Mouse (Mus musculus): ENCODE results near the gene Zfp365. TPM values are rescaled to one million over a fixed set of nuclear protein-coding genes. Genes with fewer than 3 reads are reported as not detected.
A peak's percentile ranks its signal among the peaks of the same experiment; 100 is the strongest.

The Zfp365 gene
- polyA plus RNA-seq, 1 experiment from 2014 or later: 0.88 TPM

- H3K9me3 ChIP-seq: no peaks in the 10 kb centered on the region
- no peaks in the 10 kb centered on the region for H3K4me1 ChIP-seq
- H3K27me3 ChIP-seq (ENCODE audit: insufficient read depth, poor library complexity, severe bottlenecking): no peaks in the 10 kb centered on the region
- no peak overlapping the region for H3K27ac ChIP-seq
- no peak overlapping the region for H3K4me3 ChIP-seq
- DNase-seq (ENCODE audit: low spot score): no peak
- WGBS: 52% methylated on average over 7 of the region's 7 CpGs
- no peaks in the 10 kb centered on the region for H3K36me3 ChIP-seq
Observed at GRCm38 (mm10) chr10:67924030-67924429, 11.6 kb upstream of the Zfp365 start.

- Histone ChIP-seq H3K4me3 (no peak overlapping the region), H3K36me3 (no peaks in the 10 kb centered on the region), H3K27me3 (ENCODE audit: insufficient read depth, poor library complexity, severe bottlenecking) (no peaks in the 10 kb centered on the region), H3K9me3 (no peaks in the 10 kb centered on the region), H3K27ac (no peak overlapping the region), H3K4me1 (no peaks in the 10 kb centered on the region)
- 79% methylated on average over 6 of the region's 6 CpGs for whole genome bisulfite sequencing
- DNase-seq (ENCODE audit: low spot score): no peak
Observed at GRCm38 (mm10) chr10:67921777-67922176, 9.3 kb upstream of the Zfp365 start.

GRCm38 (mm10) chr10:67919706-67920105, 7.2 kb upstream of the Zfp365 start:
- no peaks in the 10 kb centered on the region for H3K4me1 ChIP-seq
- H3K27me3 ChIP-seq (ENCODE audit: insufficient read depth, poor library complexity, severe bottlenecking): no peaks in the 10 kb centered on the region
- H3K9me3 ChIP-seq: no peaks in the 10 kb centered on the region
- H3K27ac ChIP-seq: no peak overlapping the region
- no peak overlapping the region for H3K4me3 ChIP-seq
- WGBS: 92% methylated on average over 4 of the region's 4 CpGs
- H3K36me3 ChIP-seq: no peaks in the 10 kb centered on the region
- DNase-seq (ENCODE audit: low spot score): no peak

- 77% methylated on average over 4 of the region's 4 CpGs for WGBS
- DNase-seq (ENCODE audit: low spot score): no peak
- no peak overlapping the region for H3K4me3 ChIP-seq
- H3K4me1 ChIP-seq: no peaks in the 10 kb centered on the region
- H3K36me3 ChIP-seq: no peaks in the 10 kb centered on the region
- H3K27me3 ChIP-seq (ENCODE audit: insufficient read depth, poor library complexity, severe bottlenecking): no peaks in the 10 kb centered on the region
- H3K27ac ChIP-seq: no peak overlapping the region
- H3K9me3 ChIP-seq: no peaks in the 10 kb centered on the region
Observed at GRCm38 (mm10) chr10:67918194-67918899, 5.9 kb upstream of the Zfp365 start.

GRCm38 (mm10) chr10:67917356-67917755, 4.9 kb upstream of the Zfp365 start:
- H3K9me3 ChIP-seq: no peaks in the 10 kb centered on the region
- H3K27ac ChIP-seq: no peak overlapping the region
- 45% methylated on average over 7 of the region's 7 CpGs for WGBS
- DNase-seq (ENCODE audit: low spot score): no peak
- H3K4me1 ChIP-seq: 0 out of 2 replicates have a peak, but pooled peaks cover under 1% of the 10 kb centered on the region
- no peaks in the 10 kb centered on the region for H3K36me3 ChIP-seq
- H3K4me3 ChIP-seq: no peak overlapping the region
- peaks cover 5% of the 10 kb centered on the region; the same call in 1 of the 2 replicates for H3K27me3 ChIP-seq (ENCODE audit: insufficient read depth, poor library complexity, severe bottlenecking)

- 21% methylated on average over 33 of the region's 33 CpGs for whole genome bisulfite sequencing
- no peak for DNase-seq (ENCODE audit: low spot score)
- peak overlapping the region; percentile 78 for H3K4me3 ChIP-seq
- H3K4me1 ChIP-seq: peaks cover 7% of the 10 kb centered on the region; the same call in 1 of the 2 replicates
- no peaks in the 10 kb centered on the region for H3K36me3 ChIP-seq
- no peaks in the 10 kb centered on the region for H3K9me3 ChIP-seq
- H3K27me3 ChIP-seq (ENCODE audit: insufficient read depth, poor library complexity, severe bottlenecking): peaks cover 31% of the 10 kb centered on the region
- peak overlapping the region; percentile 78 for H3K27ac ChIP-seq
Observed at GRCm38 (mm10) chr10:67911447-67912336, 770 bp downstream of the Zfp365 start.

GRCm38 (mm10) chr10:67907931-67908330, 4.5 kb downstream of the Zfp365 start:
- H3K27me3 ChIP-seq (ENCODE audit: insufficient read depth, poor library complexity, severe bottlenecking): peaks cover 28% of the 10 kb centered on the region
- no peak overlapping the region for H3K27ac ChIP-seq
- H3K4me3 ChIP-seq: no peak overlapping the region
- DNase-seq (ENCODE audit: low spot score): no peak
- WGBS: 84% methylated on average over 4 of the region's 4 CpGs
- H3K4me1 ChIP-seq: peaks cover 7% of the 10 kb centered on the region; the same call in 1 of the 2 replicates
- no peaks in the 10 kb centered on the region for H3K9me3 ChIP-seq
- H3K36me3 ChIP-seq: no peaks in the 10 kb centered on the region

- Histone ChIP-seq H3K36me3 (no peaks in the 10 kb centered on the region), H3K27ac (no peak overlapping the region), H3K9me3 (no peaks in the 10 kb centered on the region), H3K27me3 (ENCODE audit: insufficient read depth, poor library complexity, severe bottlenecking) (peaks cover 22% of the 10 kb centered on the region), H3K4me1 (peaks cover 2% of the 10 kb centered on the region; the same call in 1 of the 2 replicates), H3K4me3 (no peak overlapping the region)
- no peak for DNase-seq (ENCODE audit: low spot score)
- WGBS: 79% methylated on average over 2 of the region's 2 CpGs
Observed at GRCm38 (mm10) chr10:67906926-67907325, 5.5 kb downstream of the Zfp365 start.

- no peaks in the 10 kb centered on the region for H3K36me3 ChIP-seq
- H3K27ac ChIP-seq: no peak overlapping the region
- no peak overlapping the region for H3K4me3 ChIP-seq
- H3K4me1 ChIP-seq: no peaks in the 10 kb centered on the region
- H3K9me3 ChIP-seq: no peaks in the 10 kb centered on the region
- WGBS: 54% methylated on average over 4 of the region's 4 CpGs
- no peak for DNase-seq (ENCODE audit: low spot score)
- peaks cover 13% of the 10 kb centered on the region for H3K27me3 ChIP-seq (ENCODE audit: insufficient read depth, poor library complexity, severe bottlenecking)
Observed at GRCm38 (mm10) chr10:67906063-67906462, 6.4 kb downstream of the Zfp365 start.

GRCm38 (mm10) chr10:67903387-67903786, 9.1 kb downstream of the Zfp365 start:
- H3K27ac ChIP-seq: no peak overlapping the region
- no peak overlapping the region for H3K4me3 ChIP-seq
- no peaks in the 10 kb centered on the region for H3K9me3 ChIP-seq
- no peaks in the 10 kb centered on the region for H3K4me1 ChIP-seq
- no peaks in the 10 kb centered on the region for H3K27me3 ChIP-seq (ENCODE audit: insufficient read depth, poor library complexity, severe bottlenecking)
- no peak for DNase-seq (ENCODE audit: low spot score)
- 72% methylated on average over 7 of the region's 7 CpGs for WGBS
- no peaks in the 10 kb centered on the region for H3K36me3 ChIP-seq

GRCm38 (mm10) chr10:67901179-67901578, 11.3 kb downstream of the Zfp365 start:
- Histone ChIP-seq H3K9me3 (no peaks in the 10 kb centered on the region), H3K27me3 (ENCODE audit: insufficient read depth, poor library complexity, severe bottlenecking) (no peaks in the 10 kb centered on the region), H3K4me1 (no peaks in the 10 kb centered on the region), H3K27ac (no peak overlapping the region), H3K4me3 (no peak overlapping the region), H3K36me3 (no peaks in the 10 kb centered on the region)
- no peak for DNase-seq (ENCODE audit: low spot score)
- WGBS: 34% methylated on average over 5 of the region's 5 CpGs

GRCm38 (mm10) chr10:67898949-67899675, 13.3 kb downstream of the Zfp365 start:
- DNase-seq (ENCODE audit: low spot score): no peak
- H3K9me3 ChIP-seq: no peaks in the 10 kb centered on the region
- H3K4me1 ChIP-seq: no peaks in the 10 kb centered on the region
- H3K36me3 ChIP-seq: no peaks in the 10 kb centered on the region
- no peak overlapping the region for H3K27ac ChIP-seq
- no peaks in the 10 kb centered on the region for H3K27me3 ChIP-seq (ENCODE audit: insufficient read depth, poor library complexity, severe bottlenecking)
- H3K4me3 ChIP-seq: no peak overlapping the region
- WGBS: 68% methylated on average over 4 of the region's 4 CpGs
